Mouse (Mus musculus) heart, embryonic 11.5 days (tissue): ENCODE data around the gene Zfyve16. TPM values are rescaled to one million over a fixed set of nuclear protein-coding genes. Genes with fewer than 3 reads are reported as not detected.

ENCODE experiments used
- ATAC-seq: fragments of 200-750 bp; cut with Nextera tagmentation; replicated peaks from 2 replicates; pipeline ENCODE4 v1.8.0; 2017; ENCODE audit warnings: moderate library complexity; ENCODE audit not compliant: insufficient number of reproducible peaks, low FRiP score, low TSS enrichment
- H3K27ac ChIP-seq: fragments of 300-500 bp; sonication (generic); 2 replicates; pipeline ENCODE4 v1.5.1; 2014; ENCODE audit warnings: mild to moderate bottlenecking, low read depth, low read length
- H3K27me3 ChIP-seq: fragments of 300-500 bp; sonication (generic); 2 replicates; pipeline ENCODE4 v1.6.1; 2014; ENCODE audit warnings: mild to moderate bottlenecking, low read length, mixed read lengths; ENCODE audit not compliant: control insufficient read depth, insufficient read depth
- H3K36me3 ChIP-seq: fragments of 300-500 bp; sonication (generic); 2 replicates; pipeline ENCODE4 v1.6.1; 2014; ENCODE audit warnings: mild to moderate bottlenecking, low read length, moderate library complexity, mixed read lengths; ENCODE audit not compliant: control insufficient read depth, insufficient read depth
- H3K4me1 ChIP-seq: fragments of 300-500 bp; sonication (generic); 2 replicates; pipeline ENCODE4 v1.6.1; 2014; ENCODE audit warnings: low read length; ENCODE audit not compliant: control insufficient read depth, insufficient read depth
- H3K4me2 ChIP-seq: fragments of 300-500 bp; sonication (generic); 2 replicates; pipeline ENCODE4 v1.6.1; 2014; ENCODE audit warnings: mild to moderate bottlenecking, moderate library complexity
- H3K4me3 ChIP-seq: fragments of 300-500 bp; sonication (generic); 2 replicates; pipeline ENCODE4 v1.5.1; 2014; ENCODE audit warnings: low read depth, low read length
- H3K9ac ChIP-seq: fragments of 300-500 bp; sonication (generic); 2 replicates; pipeline ENCODE4 v1.6.1; 2014; ENCODE audit warnings: mild to moderate bottlenecking, low read depth, low read length, moderate library complexity
- H3K9me3 ChIP-seq: fragments of 300-500 bp; sonication (generic); replicated peaks from 2 replicates; pipeline ENCODE4 v1.6.1; 2016; ENCODE audit warnings: low read length; ENCODE audit not compliant: control insufficient read depth
- whole genome bisulfite sequencing: fragments of 180-500 bp; shearing (Covaris S2); extraction: QIAGEN DNeasy Blood & Tissue Kit; methylation state at CpG from one replicate; pipeline ENCODE4 v1.1.7; 2014; ENCODE audit not compliant: insufficient replicate concordance; 5-methylcytosine and 5-hydroxymethylcytosine counted together
- polyA plus RNA-seq: library from polyadenylated mRNA; unstranded; fragments of >200 nt; fragmentation: Nextera tagmentation; extraction: Ambion mirVana; gene quantifications from 2 replicates; pipeline ENCODE4 v1.2.1, GENCODE M21; 2014

Gene Zfyve16
- polyA plus RNA-seq, 1 experiment from 2014 or later: 11.1 TPM

DNA sequence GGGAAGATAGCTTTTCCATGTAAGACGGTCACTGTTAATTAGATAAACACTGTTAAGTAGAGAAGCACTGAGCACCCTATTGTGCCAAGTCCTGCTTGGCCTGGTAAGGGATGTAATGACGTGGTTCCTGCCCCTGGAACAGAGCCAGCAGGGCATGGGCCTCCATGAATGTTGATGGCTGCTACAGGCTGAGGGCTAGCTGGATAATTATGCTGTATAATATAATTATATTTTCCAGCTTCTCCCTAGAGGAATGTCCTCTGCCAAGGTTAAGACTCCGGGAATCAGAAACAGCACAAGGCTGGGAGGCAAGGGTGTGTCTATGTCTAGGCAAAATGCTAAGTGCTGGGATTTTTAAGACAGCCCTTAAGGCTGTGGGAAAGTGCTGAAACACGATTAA is 39.9 kb downstream of the Zfyve16 start:
- no peak overlapping the region for H3K4me3 ChIP-seq
- H3K36me3 ChIP-seq: peaks cover 3% of the 10 kb centered on the region; the same call in 1 of the 2 replicates
- H3K4me2 ChIP-seq: no peak overlapping the region
- H3K9ac ChIP-seq: no peak overlapping the region
- no peak for ATAC-seq
- H3K27me3 ChIP-seq: no peaks in the 10 kb centered on the region
- H3K4me1 ChIP-seq: no peaks in the 10 kb centered on the region
- WGBS: 79% methylated on average over 4 of the region's 4 CpGs
- no peak overlapping the region for H3K27ac ChIP-seq
- H3K9me3 ChIP-seq: no peaks in the 10 kb centered on the region

DNA sequence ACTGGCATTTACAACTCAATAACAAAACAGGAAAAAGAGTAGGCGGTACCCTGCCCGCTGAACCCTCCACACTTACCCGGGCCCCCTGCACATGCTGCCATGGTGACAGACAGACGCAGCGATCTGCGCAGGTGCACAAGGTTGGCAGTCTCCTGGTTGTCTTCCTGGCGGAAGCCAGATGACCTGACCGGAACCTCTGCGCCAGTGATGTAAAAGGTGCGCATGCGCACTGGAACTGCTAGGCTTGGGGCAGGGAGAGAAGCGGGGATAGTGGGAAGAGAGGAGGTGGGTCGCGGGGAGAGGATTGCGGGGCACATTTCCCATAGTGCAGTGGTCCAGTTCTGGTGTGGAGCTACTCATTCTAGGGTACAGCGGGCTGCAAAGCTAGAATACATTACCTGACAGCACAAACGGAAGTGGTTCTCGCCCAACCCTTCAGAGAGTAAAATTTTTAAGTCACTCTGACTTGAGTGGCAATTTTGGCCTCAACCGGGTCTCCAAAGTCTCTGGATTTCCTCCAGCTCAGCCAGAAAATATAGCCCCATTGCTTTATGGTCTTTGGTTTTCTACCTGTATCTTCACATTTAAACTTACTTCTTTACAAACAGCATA is 46.7 kb downstream of the Zfyve16 start, which contains the start of gene Fam151b:
Fam151b (minus strand) TSS at position 164 of the 612 bp plus-strand sequence.
- Histone ChIP-seq H3K36me3 (no peaks in the 10 kb centered on the region), H3K4me3 (peak within 1 kb of the TSS; percentile 45), H3K4me2 (peak within 1 kb of the TSS; percentile 78), H3K4me1 (no peaks in the 10 kb centered on the region), H3K27me3 (no peaks in the 10 kb centered on the region), H3K9me3 (no peaks in the 10 kb centered on the region), H3K9ac (peak within 1 kb of the TSS; percentile 68), H3K27ac (peak within 1 kb of the TSS; percentile 43; the same call in 1 of the 2 replicates)
- peak; percentile 99 for ATAC-seq
- 9% methylated on average over 19 of the region's 19 CpGs for WGBS

DNA sequence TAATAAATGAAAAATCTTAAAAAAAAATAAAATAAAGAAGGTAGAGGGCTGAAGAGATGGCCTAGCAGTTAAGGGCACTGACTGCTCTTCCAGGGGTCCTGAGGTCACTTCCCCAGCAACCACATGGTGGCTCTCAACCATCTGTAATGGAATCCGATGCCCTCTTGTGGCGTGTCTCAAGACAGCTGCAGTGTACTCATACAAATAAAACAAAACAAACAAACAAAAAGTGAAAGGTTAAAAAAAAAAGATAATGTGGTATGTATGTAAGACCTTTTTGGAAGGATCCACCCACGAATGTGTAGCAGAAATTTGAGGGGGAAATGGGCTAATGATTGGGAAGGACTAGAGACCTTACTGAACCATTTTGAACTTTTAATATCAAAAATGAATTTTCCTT is 47.3 kb downstream of the Zfyve16 start:
- ATAC-seq: peak; percentile 53; the same call in 1 of the 2 replicates
- Histone ChIP-seq H3K27me3 (no peaks in the 10 kb centered on the region), H3K9ac (peak overlapping the region; percentile 68), H3K4me1 (no peaks in the 10 kb centered on the region), H3K27ac (no peak overlapping the region), H3K36me3 (no peaks in the 10 kb centered on the region), H3K4me2 (peak overlapping the region; percentile 78), H3K4me3 (peak overlapping the region; percentile 45), H3K9me3 (no peaks in the 10 kb centered on the region)
- 7% methylated on average over 3 of the region's 3 CpGs for WGBS

DNA sequence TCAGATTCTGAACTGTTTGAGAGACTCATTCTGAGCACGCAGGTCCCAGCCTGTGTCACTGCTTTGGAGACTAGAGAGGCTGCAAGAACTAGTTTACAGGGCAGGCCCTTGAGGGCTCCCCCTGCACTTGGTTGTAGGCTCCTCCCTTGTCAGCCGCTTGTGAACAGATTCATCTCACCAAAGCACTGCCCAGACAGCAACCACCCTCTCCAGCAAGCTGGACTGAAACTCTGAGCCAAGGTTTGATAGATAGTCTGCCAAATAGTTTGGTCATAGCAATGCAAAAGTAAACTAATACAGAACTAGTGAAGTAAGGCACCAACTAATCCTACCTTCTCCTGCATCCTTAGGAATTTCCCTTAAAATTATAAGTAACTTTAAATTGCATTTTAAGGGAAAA is 60.5 kb downstream of the Zfyve16 start:
- Histone ChIP-seq H3K27ac (no peak overlapping the region), H3K36me3 (no peaks in the 10 kb centered on the region), H3K9me3 (no peaks in the 10 kb centered on the region), H3K27me3 (no peaks in the 10 kb centered on the region), H3K4me3 (no peak overlapping the region), H3K4me1 (no peaks in the 10 kb centered on the region), H3K9ac (no peak overlapping the region), H3K4me2 (no peak overlapping the region)
- 60% methylated on average over 2 of the region's 2 CpGs for WGBS
- no peak for ATAC-seq

DNA sequence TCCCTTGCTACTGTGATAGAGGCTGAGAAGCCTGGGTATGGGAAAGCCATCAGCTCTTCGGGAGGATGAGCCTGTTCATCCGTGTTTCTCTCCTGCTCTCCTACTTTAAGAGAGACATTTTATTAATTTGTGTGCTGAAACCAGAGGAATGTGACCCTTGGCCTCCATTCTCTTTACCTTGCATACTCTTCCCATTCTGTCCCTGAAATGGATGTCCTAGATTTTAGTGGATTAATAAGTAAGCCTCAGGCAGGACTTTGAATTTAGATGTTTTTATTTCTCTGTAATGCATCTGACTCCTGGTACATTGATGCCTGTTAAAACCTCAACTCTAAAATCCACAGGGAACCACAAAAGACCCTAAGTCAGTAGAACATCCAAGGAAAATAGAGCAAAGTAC is 61.3 kb downstream of the Zfyve16 start:
- WGBS: 76% methylated on average over 2 of the region's 2 CpGs
- no peak overlapping the region for H3K27ac ChIP-seq
- no peaks in the 10 kb centered on the region for H3K36me3 ChIP-seq
- no peak overlapping the region for H3K4me3 ChIP-seq
- no peak for ATAC-seq
- no peaks in the 10 kb centered on the region for H3K9me3 ChIP-seq
- H3K9ac ChIP-seq: no peak overlapping the region
- H3K4me2 ChIP-seq: no peak overlapping the region
- no peaks in the 10 kb centered on the region for H3K27me3 ChIP-seq
- H3K4me1 ChIP-seq: no peaks in the 10 kb centered on the region

DNA sequence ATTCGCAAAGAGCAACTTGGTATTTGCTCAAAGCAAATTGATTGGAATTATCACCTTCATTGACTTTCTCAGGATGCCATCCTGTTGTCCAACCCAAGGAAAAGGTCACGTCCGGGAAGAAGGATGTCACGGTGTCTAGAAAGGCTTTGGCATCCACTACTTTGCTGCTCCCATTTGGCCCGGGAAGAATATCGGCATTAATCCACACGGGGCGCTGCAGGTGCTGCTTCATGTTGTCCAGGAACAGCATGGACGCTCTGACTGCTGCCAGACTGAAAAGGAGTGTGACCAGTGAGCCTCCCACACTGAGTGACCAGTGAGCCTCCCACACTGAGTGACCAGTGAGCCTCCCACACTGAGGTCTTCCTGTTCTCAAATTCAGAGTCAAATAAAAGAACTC is 62.8 kb downstream of the Zfyve16 start:
- no peak for ATAC-seq
- WGBS: 73% methylated on average over 9 of the region's 9 CpGs
- no peak overlapping the region for H3K27ac ChIP-seq
- no peaks in the 10 kb centered on the region for H3K4me1 ChIP-seq
- H3K36me3 ChIP-seq: no peaks in the 10 kb centered on the region
- no peaks in the 10 kb centered on the region for H3K9me3 ChIP-seq
- H3K4me3 ChIP-seq: no peak overlapping the region
- no peak overlapping the region for H3K9ac ChIP-seq
- H3K4me2 ChIP-seq: no peak overlapping the region
- no peaks in the 10 kb centered on the region for H3K27me3 ChIP-seq

DNA sequence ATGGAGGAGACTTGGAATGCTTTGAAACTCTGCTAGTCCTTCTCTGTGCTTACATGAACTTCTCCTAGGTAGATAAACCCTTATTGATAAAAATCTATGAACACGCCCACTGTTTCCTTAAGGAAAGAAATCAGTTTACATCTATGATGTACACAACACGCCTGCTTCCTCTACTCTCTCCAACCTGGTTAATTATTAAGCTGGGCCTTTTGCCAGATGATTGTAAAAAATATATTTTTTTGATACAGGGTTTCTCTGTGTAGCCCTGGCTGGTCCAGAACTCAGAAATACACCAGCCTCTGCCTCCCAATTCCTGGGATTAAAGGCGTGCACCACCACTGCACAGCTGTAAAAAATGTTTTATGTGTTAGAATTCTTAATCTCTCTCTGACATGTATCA is 66.0 kb downstream of the Zfyve16 start:
- Histone ChIP-seq H3K27me3 (no peaks in the 10 kb centered on the region), H3K4me1 (no peaks in the 10 kb centered on the region), H3K9ac (no peak overlapping the region), H3K4me2 (no peak overlapping the region), H3K36me3 (no peaks in the 10 kb centered on the region), H3K27ac (no peak overlapping the region), H3K4me3 (no peak overlapping the region), H3K9me3 (no peaks in the 10 kb centered on the region)
- 77% methylated on average over 3 of the region's 3 CpGs for WGBS
- ATAC-seq: no peak

DNA sequence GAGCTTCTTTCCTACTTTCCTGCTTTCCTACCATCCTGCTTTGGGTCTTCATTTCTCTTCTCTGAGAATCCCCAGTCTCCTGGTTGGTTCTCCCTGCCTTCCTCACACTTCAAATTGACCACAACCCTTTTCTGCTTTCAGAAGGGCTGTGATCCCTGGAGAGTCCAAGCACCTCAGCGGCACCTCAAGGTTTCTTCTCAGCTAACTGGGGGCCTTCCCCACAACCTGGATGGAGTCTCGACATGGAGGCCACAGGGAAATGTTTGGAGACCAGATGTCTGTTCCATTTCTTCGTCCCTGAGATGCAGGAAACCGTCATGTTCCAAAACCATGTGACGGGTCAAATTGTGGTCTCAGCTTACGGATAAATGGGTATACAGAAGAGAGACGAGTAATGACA is 83.8 kb downstream of the Zfyve16 start:
- no peaks in the 10 kb centered on the region for H3K9me3 ChIP-seq
- no peak overlapping the region for H3K27ac ChIP-seq
- H3K4me2 ChIP-seq: no peak overlapping the region
- no peak for ATAC-seq
- WGBS: 83% methylated on average over 7 of the region's 7 CpGs
- H3K27me3 ChIP-seq: no peaks in the 10 kb centered on the region
- no peaks in the 10 kb centered on the region for H3K4me1 ChIP-seq
- no peak overlapping the region for H3K9ac ChIP-seq
- H3K4me3 ChIP-seq: no peak overlapping the region
- no peaks in the 10 kb centered on the region for H3K36me3 ChIP-seq

DNA sequence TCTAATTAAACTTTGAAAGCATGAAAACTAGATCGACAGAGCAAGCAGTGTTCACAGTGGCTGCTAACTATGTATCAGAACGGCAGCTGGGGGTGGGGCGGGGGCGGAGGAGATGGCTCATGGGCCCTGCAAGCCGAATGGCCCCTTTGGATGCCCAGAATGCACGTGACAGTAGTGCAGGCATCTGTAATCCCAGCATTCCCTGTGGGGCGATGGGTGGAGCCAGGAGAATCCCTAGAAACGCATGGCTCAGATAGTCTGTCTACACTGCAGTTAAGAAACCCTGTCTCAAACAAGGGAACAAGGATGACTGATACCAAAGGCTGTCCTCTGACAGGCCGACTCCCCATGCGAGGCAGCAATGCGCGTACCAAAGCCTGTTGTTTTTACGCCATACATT is 90.4 kb downstream of the Zfyve16 start:
- H3K4me1 ChIP-seq: no peaks in the 10 kb centered on the region
- H3K9ac ChIP-seq: no peak overlapping the region
- H3K4me2 ChIP-seq: no peak overlapping the region
- no peak for ATAC-seq
- no peaks in the 10 kb centered on the region for H3K36me3 ChIP-seq
- 71% methylated on average over 13 of the region's 13 CpGs for WGBS
- H3K27ac ChIP-seq: no peak overlapping the region
- no peaks in the 10 kb centered on the region for H3K9me3 ChIP-seq
- H3K27me3 ChIP-seq: no peaks in the 10 kb centered on the region; the same call in 1 of the 2 replicates
- H3K4me3 ChIP-seq: no peak overlapping the region
